Mouse (Mus musculus) neural tube, embryonic 11.5 days (tissue): ENCODE results near the gene S100a14. TPM values are rescaled to one million over a fixed set of nuclear protein-coding genes. Genes with fewer than 3 reads are reported as not detected.

Experiments used
- ATAC-seq: fragments of 200-750 bp; cut with Nextera tagmentation; 2 replicates; pipeline ENCODE4 v1.8.0; 2017; ENCODE audit warnings: moderate number of reproducible peaks, mild to moderate bottlenecking, moderate TSS enrichment, moderate library complexity; ENCODE audit not compliant: insufficient read depth, low FRiP score, low TSS enrichment
- DNase-seq: peaks from one replicate; pipeline ENCODE4 v3.0.0-alpha.2; 2015; ENCODE audit warnings: low spot score
- H3K27ac ChIP-seq: fragments of 300-500 bp; sonication (generic); 2 replicates; pipeline ENCODE4 v1.5.1; 2014; ENCODE audit warnings: low read depth, mild to moderate bottlenecking, low read length
- H3K27me3 ChIP-seq: fragments of 300-500 bp; sonication (generic); 2 replicates; pipeline ENCODE4 v1.6.1; 2014; ENCODE audit warnings: mild to moderate bottlenecking, low read length, mixed read lengths; ENCODE audit not compliant: control insufficient read depth, insufficient read depth
- H3K36me3 ChIP-seq: fragments of 300-500 bp; sonication (generic); 2 replicates; pipeline ENCODE4 v1.6.1; 2014; ENCODE audit warnings: mild to moderate bottlenecking, low read length, moderate library complexity, mixed read lengths; ENCODE audit not compliant: control insufficient read depth, insufficient read depth
- H3K4me1 ChIP-seq: fragments of 300-500 bp; sonication (generic); 2 replicates; pipeline ENCODE4 v1.6.1; 2014; ENCODE audit warnings: low read length, mixed read lengths; ENCODE audit not compliant: control insufficient read depth, insufficient read depth
- H3K4me2 ChIP-seq: fragments of 300-500 bp; sonication (generic); 2 replicates; pipeline ENCODE4 v1.6.1; 2014; ENCODE audit warnings: low read depth, mild to moderate bottlenecking, moderate library complexity
- H3K4me3 ChIP-seq: fragments of 300-500 bp; sonication (generic); 2 replicates; pipeline ENCODE4 v1.5.1; 2014; ENCODE audit warnings: low read depth, low read length
- H3K9ac ChIP-seq: fragments of 300-500 bp; sonication (generic); 2 replicates; pipeline ENCODE4 v1.6.1; 2014; ENCODE audit warnings: mild to moderate bottlenecking, low read length
- H3K9me3 ChIP-seq: fragments of 300-500 bp; sonication (generic); 2 replicates; pipeline ENCODE4 v1.6.1; 2016; ENCODE audit warnings: low read length; ENCODE audit not compliant: control insufficient read depth
- WGBS: fragments of 180-500 bp; shearing (Covaris S2); extraction: QIAGEN DNeasy Blood & Tissue Kit; methylation state at CpG from one replicate; pipeline ENCODE4 v1.1.7; 2014; 5-methylcytosine and 5-hydroxymethylcytosine counted together
- polyA plus RNA-seq: library from polyadenylated mRNA; unstranded; fragments of >200 nt; fragmentation: Nextera tagmentation; extraction: Ambion mirVana; gene quantifications from 2 replicates; pipeline ENCODE4 v1.2.1, GENCODE M21; 2014

The S100a14 gene
- polyA plus RNA-seq, 1 experiment from 2014 or later: not detected

- H3K4me2 ChIP-seq: no peak within 1 kb of the TSS
- ATAC-seq (no peak), DNase-seq (no peak)
- no peaks in the 10 kb centered on the region for H3K4me1 ChIP-seq
- no peak within 1 kb of the TSS for H3K9ac ChIP-seq
- no peaks in the 10 kb centered on the region for H3K36me3 ChIP-seq
- WGBS: 76% methylated on average over 6 of the region's 6 CpGs
- no peaks in the 10 kb centered on the region for H3K9me3 ChIP-seq
- no peaks in the 10 kb centered on the region for H3K27me3 ChIP-seq
- no peak within 1 kb of the TSS for H3K27ac ChIP-seq
- H3K4me3 ChIP-seq: no peak within 1 kb of the TSS
These were observed 33.5 kb downstream of the S100a14 start, which contains the start of gene S100a3 for GRCm38 (mm10) chr3:90560008-90560628. Gene S100a3 (plus strand): TSS chr3:90560578.

GRCm38 (mm10) chr3:90574691-90575090 is 48.0 kb downstream of the S100a14 start:
- 90% methylated on average over 5 of the region's 5 CpGs for WGBS
- ATAC-seq: no peak

GRCm38 (mm10) chr3:90575320-90575719 is 48.7 kb downstream of the S100a14 start:
- no peaks in the 10 kb centered on the region for H3K27me3 ChIP-seq
- no peak overlapping the region for H3K4me2 ChIP-seq
- H3K36me3 ChIP-seq: no peaks in the 10 kb centered on the region
- no peak overlapping the region for H3K4me3 ChIP-seq
- no peaks in the 10 kb centered on the region for H3K4me1 ChIP-seq
- H3K27ac ChIP-seq: no peak overlapping the region
- DNase-seq (no peak), ATAC-seq (no peak)
- no peak overlapping the region for H3K9ac ChIP-seq
- H3K9me3 ChIP-seq: no peaks in the 10 kb centered on the region
- 86% methylated on average over 3 of the region's 3 CpGs for WGBS

More at GRCm38 (mm10) chr3:90574691-90575090, 48.0 kb downstream of the S100a14 start:
- no peak overlapping the region for H3K4me2 ChIP-seq
- no peaks in the 10 kb centered on the region for H3K4me1 ChIP-seq
- no peak overlapping the region for H3K9ac ChIP-seq
- no peaks in the 10 kb centered on the region for H3K27me3 ChIP-seq
- no peak overlapping the region for H3K27ac ChIP-seq
- H3K4me3 ChIP-seq: no peak overlapping the region
- DNase-seq: no peak
- no peaks in the 10 kb centered on the region for H3K9me3 ChIP-seq
- no peaks in the 10 kb centered on the region for H3K36me3 ChIP-seq

- 79% methylated on average over 10 of the region's 10 CpGs for WGBS
- DNase-seq (no peak), ATAC-seq (no peak)
- Histone ChIP-seq H3K36me3 (no peaks in the 10 kb centered on the region), H3K9me3 (no peaks in the 10 kb centered on the region), H3K9ac (no peak overlapping the region), H3K4me2 (no peak overlapping the region), H3K27me3 (no peaks in the 10 kb centered on the region), H3K27ac (no peak overlapping the region), H3K4me1 (no peaks in the 10 kb centered on the region), H3K4me3 (no peak overlapping the region)
These were observed 49.8 kb downstream of the S100a14 start for GRCm38 (mm10) chr3:90576351-90577001.

Other genes with a start within 250 kb of the S100a14 start
- gene Gatad2b, start 233.7 kb upstream of the S100a14 start, polyA plus RNA-seq: 9.2 and 11.4 TPM in 2 replicates
- 11.6 and 14.1 TPM in 2 replicates for gene Slc27a3, start 136.9 kb upstream of the S100a14 start, polyA plus RNA-seq
- gene Ints3, start 93.2 kb upstream of the S100a14 start, polyA plus RNA-seq: 36.8 and 45.8 TPM in 2 replicates
- gene Npr1, start 61.0 kb upstream of the S100a14 start, polyA plus RNA-seq: 3.1 and 3.5 TPM in 2 replicates
- 333 and 341 TPM in 2 replicates for gene Ilf2, start 50.7 kb upstream of the S100a14 start, polyA plus RNA-seq
- 77.3 and 77.7 TPM in 2 replicates for gene Snapin, start 35.8 kb upstream of the S100a14 start, polyA plus RNA-seq
- 133 and 134 TPM in 2 replicates for gene Chtop, start 17.4 kb upstream of the S100a14 start, polyA plus RNA-seq
- gene S100a1, start 12.5 kb upstream of the S100a14 start, polyA plus RNA-seq: 4.6 and 8.4 TPM in 2 replicates
- gene S100a13, start 12.4 kb upstream of the S100a14 start, polyA plus RNA-seq: 11.2 and 12.7 TPM in 2 replicates
- 39.2 and 40.0 TPM in 2 replicates for gene S100a16, start 10.4 kb downstream of the S100a14 start, polyA plus RNA-seq
- not detected in 2 replicates for gene S100a3, start 33.7 kb downstream of the S100a14 start, polyA plus RNA-seq
- not detected in 2 replicates for gene S100a2, start 63.4 kb downstream of the S100a14 start, polyA plus RNA-seq
- gene Gm42674, start 75.0 kb downstream of the S100a14 start, polyA plus RNA-seq: not detected in 2 replicates
- gene S100a4, start 76.9 kb downstream of the S100a14 start, polyA plus RNA-seq: 0.55 TPM in 1 of 2 replicates, not detected in the other
- not detected in 2 replicates for gene S100a5, start 81.7 kb downstream of the S100a14 start, polyA plus RNA-seq
- 7.3 and 8.2 TPM in 2 replicates for gene S100a6, start 86.0 kb downstream of the S100a14 start, polyA plus RNA-seq
- gene S100a7a, start 127.2 kb downstream of the S100a14 start, polyA plus RNA-seq: not detected in 2 replicates
- gene S100a8, start 142.1 kb downstream of the S100a14 start, polyA plus RNA-seq: 4.8 and 5.3 TPM in 2 replicates
- gene S100a9, start 168.9 kb downstream of the S100a14 start, polyA plus RNA-seq: 2.6 and 5.2 TPM in 2 replicates
- not detected in 2 replicates for gene Pglyrp4, start 200.1 kb downstream of the S100a14 start, polyA plus RNA-seq